Mouse (Mus musculus) gastrocnemius, postnatal 4 days (tissue): ENCODE measurements at regions not wholly inside any gene's neighbourhood (a gene's known extent, or its start where the extent isn't known, plus 50 kb on each side); places are given as distances from the start of the nearest gene placed in this dataset.

Source experiments
- DNase-seq, 2 experiments: peaks; one replicate each; pipeline ENCODE4 v3.0.0; 2021 to 2022; ENCODE audit warnings: low spot score in 2 of 2, mixed read lengths in 2 of 2

- DNase-seq, result no peak
Measured at GRCm38 (mm10) chr7:70117930-70118922, 248.3 kb downstream of the Nr2f2 start.

GRCm38 (mm10) chr7:70109013-70109412, 257.5 kb downstream of the Nr2f2 start:
- no peak for DNase-seq

- no peak for DNase-seq
Measured at GRCm38 (mm10) chr7:70105024-70105423, 261.5 kb downstream of the Nr2f2 start.

GRCm38 (mm10) chr7:70104486-70104885, 262.0 kb downstream of the Nr2f2 start:
- no peak for DNase-seq

- DNase-seq, result no peak
Measured at GRCm38 (mm10) chr7:70103680-70104079, 262.9 kb downstream of the Nr2f2 start.

- no peak for DNase-seq
Measured at GRCm38 (mm10) chr7:70099001-70099400, 267.5 kb downstream of the Nr2f2 start.

GRCm38 (mm10) chr7:70093916-70094784, 272.4 kb downstream of the Nr2f2 start:
- no peak for DNase-seq

- no peak for DNase-seq
Measured at GRCm38 (mm10) chr7:70092089-70092488, 274.4 kb downstream of the Nr2f2 start.

- no peak for DNase-seq
Measured at GRCm38 (mm10) chr7:70089121-70089520, 277.4 kb downstream of the Nr2f2 start.

- DNase-seq, result no peak
Measured at GRCm38 (mm10) chr7:70069662-70070061, 296.9 kb downstream of the Nr2f2 start.

GRCm38 (mm10) chr7:70067828-70068719, 298.5 kb downstream of the Nr2f2 start:
- DNase-seq, result no peak

- DNase-seq, result no peak
Measured at GRCm38 (mm10) chr7:70067071-70067470, 299.5 kb downstream of the Nr2f2 start.

- no peak for DNase-seq
Measured at GRCm38 (mm10) chr7:70066448-70066847, 300.1 kb downstream of the Nr2f2 start.

- peak in 1 of 2 experiments; percentile 14 for DNase-seq
Measured at GRCm38 (mm10) chr7:70065471-70066130, 300.9 kb downstream of the Nr2f2 start.

- no peak for DNase-seq
Measured at GRCm38 (mm10) chr7:70047415-70047753, 319.2 kb downstream of the Nr2f2 start.

GRCm38 (mm10) chr7:70046691-70047414, 319.7 kb downstream of the Nr2f2 start:
- peak in 1 of 2 experiments; percentile 14 for DNase-seq

- no peak for DNase-seq
Measured at GRCm38 (mm10) chr7:70037011-70037410, 329.5 kb downstream of the Nr2f2 start.

GRCm38 (mm10) chr7:70032857-70033256, 333.7 kb downstream of the Nr2f2 start:
- no peak for DNase-seq

- no peak for DNase-seq
Measured at GRCm38 (mm10) chr7:70029311-70029710, 337.2 kb downstream of the Nr2f2 start.

GRCm38 (mm10) chr7:70025527-70025926, 341.0 kb downstream of the Nr2f2 start:
- DNase-seq, result no peak
